Mouse (Mus musculus) layer of hippocampus, adult 11-12 months (tissue): ENCODE measurements at regions not wholly inside any gene's neighbourhood (a gene's known extent, or its start where the extent isn't known, plus 50 kb on each side); places are given as distances from the start of the nearest gene placed in this dataset.
"Not testable (repeated sequence)": the region's sequence is repeated elsewhere in the genome, so short reads cannot be mapped to it uniquely, and the experiment has no call there.

Experiments used
- DNase-seq: peaks from one replicate; pipeline ENCODE4 v3.0.0; 2022; ENCODE audit warnings: low spot score

GRCm38 (mm10) chr11:63211501-63211900, 82.7 kb downstream of the Pmp22 start:
- DNase-seq = no peak

DNA sequence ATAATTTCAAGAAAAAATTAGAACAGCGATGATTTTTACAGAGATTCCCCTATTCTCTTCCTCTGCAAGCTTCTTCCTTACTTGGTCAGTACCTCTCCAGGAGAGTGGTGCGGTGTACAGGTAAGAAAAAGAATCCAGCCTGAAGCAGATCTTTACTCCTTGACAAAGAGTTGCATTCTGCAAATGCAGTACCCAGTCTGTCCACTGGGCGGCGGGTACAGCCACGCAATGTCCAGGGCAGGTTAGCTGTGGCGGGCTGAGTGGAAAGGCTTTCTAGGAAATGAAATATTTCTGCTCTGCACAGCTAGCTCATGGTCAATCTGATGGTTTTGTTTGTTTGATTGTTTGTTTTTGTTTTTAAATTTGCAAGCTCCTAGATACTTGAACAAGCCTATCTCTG, 84.3 kb downstream of the Pmp22 start:
- peak; percentile 81 for DNase-seq

DNA sequence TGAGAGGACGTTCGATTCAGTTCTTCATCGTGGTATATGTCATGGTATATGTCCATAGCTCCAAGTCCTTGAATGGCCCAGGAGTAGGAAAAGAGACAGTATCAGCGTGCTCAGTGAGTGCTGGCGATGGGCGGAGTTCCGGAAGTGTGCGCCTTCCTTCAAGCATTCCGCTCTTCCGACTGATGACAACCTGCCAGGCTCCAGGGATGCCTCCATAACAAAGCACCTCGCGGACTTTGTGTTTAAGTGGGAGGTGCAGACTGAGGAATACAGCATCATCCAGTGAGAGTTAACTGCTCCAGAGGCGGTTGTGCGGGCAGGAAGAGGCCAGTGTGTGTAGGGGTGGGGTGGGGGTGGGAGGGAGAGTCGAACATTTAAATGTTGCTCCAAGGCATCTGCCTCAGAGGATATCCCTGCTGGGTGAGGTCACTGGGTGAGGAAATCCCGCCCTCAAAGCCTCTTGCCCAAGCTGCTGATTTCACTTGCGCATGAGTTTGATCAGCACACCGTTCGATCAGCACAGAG, 85.2 kb downstream of the Pmp22 start:
- DNase-seq = no peak

DNA sequence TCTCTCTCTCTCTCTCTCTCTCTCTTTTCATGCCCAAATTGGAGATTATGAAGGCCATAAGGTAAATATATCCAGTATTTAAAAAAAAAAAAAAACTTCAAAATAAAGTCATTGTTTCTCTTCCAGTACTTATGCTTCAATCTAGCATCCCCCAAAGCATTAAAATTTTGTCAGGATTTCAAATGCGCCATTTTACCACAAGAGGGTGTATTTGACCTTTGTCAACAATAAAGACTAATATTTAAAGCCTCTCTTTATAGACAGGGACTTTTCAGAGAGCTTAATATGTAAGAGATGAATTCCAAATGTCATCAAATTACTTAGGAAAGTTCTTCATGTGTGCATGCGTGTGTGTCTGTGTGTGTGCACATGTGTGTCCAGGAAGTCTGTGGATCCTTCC, 87.2 kb downstream of the Pmp22 start:
- no peak for DNase-seq

- no peak for DNase-seq
Observed at GRCm38 (mm10) chr11:63217049-63217448, 88.3 kb downstream of the Pmp22 start.

DNA sequence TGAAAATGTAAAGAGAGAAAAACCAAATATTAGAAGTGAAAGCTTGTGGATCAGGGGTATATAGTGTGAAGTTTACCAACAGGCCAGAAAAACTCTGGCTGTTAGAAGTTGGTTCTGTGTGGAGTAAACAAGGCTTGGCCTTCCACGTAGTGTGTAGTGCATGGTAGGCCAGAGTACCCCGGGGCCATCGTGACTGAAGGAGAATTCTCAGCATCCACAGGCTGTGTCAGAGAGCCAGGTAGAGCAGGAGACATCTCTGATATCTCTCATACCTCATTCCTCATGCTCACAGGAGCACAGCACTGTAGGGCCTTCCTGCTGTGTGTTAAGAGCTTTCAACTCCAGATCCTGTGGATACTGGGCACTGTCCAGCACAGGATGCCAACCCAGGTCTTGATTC, 97.7 kb downstream of the Pmp22 start:
- no peak for DNase-seq

DNA sequence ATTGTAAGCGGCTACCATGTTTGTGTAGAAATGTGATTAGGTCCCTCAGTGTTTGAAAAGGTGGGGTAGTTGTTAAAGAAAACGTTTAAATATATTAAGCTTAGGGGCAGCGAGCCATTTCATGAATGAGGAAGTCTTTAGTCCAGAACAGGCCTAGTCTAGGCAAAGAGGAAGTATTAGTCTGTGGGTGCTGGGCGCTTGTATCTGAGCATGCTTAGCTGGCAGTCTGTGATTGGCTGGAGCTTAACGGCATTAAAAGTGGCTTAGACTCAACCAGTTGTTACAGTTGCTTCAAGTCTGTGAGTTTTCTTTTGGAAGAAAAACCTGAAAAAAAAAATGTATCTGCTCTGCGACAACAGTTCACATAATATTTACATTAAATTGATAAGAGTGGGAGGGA, 102.0 kb downstream of the Pmp22 start:
- peak; percentile 7 for DNase-seq

- peak; percentile 11 for DNase-seq
Observed at GRCm38 (mm10) chr11:63233172-63233966, 104.6 kb downstream of the Pmp22 start.

GRCm38 (mm10) chr11:63234481-63234880, 105.7 kb downstream of the Pmp22 start:
- DNase-seq = no peak

GRCm38 (mm10) chr11:63238655-63239054, 109.9 kb downstream of the Pmp22 start:
- DNase-seq = no peak

DNA sequence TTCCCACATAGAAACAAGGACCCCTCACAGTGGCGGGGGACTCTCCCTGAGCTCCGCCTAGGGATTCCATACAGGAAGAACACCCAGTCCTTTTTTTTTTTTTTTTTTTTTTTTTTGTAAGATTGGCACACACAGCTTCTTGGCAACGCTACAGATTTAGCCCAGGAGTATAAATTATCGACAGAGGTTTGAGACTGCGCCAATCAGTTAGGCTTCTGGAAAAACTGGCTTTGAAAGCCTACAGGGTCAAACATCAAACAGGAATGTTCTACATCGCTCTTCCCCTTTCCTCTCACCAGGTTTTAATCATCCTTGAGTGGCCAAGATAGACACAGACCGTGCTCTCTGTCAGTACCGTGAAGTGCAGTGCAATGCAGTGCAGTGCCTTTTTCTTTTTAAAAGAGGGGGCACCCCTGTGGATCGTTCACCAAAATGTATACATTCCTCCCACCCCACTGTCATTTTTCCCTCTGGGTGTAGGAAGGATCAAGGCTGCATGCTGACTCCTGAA, 115.2 kb downstream of the Pmp22 start:
- DNase-seq = no peak

DNA sequence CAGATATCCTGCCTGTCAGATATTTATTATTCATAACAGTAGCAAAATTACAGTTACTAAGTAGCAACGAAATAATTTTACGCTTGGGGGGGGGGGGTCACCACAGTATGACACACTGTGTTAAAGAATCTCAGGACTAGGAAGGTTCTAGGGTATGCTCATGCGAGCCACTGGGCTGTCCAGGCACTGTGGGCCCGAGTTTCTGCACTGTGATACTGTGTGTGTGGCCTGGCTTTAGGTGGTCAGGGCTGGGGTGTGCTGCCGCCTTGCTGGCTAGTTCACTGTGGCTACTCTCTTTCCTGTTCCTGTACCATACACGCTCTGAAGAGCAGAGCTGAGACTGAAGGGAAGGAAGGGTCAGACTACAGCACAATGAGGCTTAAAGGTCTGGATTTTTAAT, 116.3 kb downstream of the Pmp22 start:
- no peak for DNase-seq

GRCm38 (mm10) chr11:63246052-63246661, 117.4 kb downstream of the Pmp22 start:
- no peak for DNase-seq

DNA sequence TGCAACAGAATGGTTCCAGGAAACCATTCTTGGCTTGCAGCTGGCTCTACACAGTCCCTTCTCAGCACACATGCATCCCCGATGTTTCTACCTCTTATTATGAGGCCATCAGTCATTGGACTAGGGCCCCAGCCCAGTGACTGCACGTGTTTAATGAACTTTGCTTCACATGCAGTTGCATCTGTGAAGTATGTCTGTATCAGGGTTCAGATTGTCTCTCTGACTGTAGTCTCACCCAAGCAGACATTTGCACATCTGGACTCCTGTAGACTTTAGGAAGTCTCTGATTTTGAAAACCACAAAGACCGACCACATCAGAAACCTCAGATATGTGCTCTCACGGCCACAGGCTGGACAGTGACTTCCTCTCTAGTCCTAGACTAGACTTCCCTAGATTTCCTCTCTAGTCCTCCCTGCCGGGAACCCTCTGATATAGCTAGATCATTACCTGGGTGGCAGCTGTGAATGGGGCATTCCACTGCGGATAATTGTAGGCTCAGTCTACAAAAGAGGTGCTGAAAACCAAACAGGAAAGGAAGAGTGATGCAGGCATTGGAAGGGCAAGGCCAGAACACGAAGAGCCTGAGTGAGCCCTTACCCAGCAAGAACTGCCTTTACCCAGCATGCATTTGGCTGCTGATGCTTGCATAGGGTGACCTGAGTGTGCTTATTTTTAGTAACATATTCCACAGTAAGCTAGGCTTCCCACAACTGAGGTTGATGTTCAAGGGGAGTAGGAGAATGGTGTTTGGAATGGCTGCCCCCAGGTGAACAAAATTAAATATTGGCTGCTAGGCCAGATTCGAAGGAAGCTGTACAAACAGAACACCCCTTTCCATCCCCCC, 123.5 kb downstream of the Pmp22 start:
- DNase-seq = no peak

DNA sequence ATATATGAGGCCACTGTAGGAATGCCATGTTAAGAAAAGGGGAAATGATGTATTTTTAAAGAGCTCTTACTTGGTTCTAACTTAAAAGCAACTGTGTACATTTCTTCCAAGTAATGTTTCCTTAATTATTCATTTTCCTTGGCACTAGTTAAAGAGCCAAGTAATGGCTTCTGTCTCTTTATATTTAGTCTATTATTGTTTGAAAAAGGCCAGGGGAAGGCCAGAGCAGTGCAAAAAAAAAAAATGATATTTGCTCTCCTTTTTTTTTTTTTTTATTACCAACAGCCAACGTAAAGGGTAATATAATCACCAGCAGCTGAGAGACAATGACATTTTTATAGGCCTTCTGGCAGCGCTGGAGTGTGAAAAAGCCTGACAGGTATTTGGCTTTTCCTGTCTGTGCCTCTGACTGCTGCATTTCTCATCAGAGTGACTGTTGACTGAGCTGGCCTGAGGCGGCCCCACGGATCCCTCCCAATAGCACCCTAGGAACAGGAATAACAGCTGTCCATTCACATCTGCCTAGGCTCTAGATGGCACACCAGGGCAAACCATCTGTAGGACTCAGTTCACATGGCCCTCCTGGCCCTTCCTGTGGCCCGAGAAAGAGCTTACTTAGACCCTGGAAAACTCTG, 124.3 kb downstream of the Pmp22 start:
- no peak for DNase-seq

DNA sequence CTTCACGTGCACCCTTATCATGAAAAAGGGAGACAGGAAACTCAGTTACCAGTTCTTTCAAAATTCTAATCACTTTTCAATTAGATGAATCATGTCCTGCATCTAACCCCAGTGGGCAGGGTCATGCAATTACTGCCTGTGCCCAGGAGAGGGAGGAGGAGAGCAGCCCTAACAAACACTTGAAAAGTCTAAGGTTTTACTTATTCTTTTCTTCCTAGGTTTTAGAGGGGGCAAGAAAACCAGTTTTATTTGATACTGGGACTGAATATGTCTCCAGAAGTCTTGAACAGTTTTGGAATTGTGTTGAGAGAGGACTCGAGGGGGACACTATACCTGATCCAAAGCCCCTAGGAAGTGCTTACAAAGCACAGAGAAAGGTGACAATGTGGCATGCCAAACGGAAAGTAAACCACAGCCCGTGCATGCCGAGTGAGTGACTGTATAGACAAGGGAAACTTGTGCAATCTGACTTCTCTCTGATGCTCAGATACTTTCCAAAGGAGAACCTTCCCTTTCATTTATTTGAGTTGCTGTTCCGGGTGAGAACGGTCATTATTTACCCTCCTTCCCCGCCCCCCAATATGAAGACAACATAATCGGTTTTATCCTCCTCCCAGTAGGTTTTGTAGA, 135.8 kb downstream of the Pmp22 start:
- no peak for DNase-seq

DNA sequence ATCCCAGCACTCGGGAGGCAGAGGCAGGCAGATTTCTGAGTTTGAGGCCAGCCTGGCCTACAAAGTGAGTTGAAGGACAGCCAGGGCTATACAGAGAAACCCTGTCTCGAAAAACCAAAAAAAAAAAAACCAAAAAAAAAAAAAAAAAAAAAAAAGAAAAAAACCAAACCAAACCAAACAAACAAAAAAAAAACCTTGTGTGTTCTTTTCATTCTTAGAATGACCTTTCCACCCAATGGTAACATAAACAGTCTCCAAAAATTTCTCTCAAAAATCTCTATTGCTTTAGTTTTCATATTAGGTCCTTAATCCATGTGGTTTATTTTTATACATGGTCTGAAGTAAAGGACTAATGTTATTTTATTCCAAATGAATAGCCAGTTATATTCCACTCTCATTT, 137.5 kb downstream of the Pmp22 start:
- DNase-seq = not testable (repeated sequence)

DNA sequence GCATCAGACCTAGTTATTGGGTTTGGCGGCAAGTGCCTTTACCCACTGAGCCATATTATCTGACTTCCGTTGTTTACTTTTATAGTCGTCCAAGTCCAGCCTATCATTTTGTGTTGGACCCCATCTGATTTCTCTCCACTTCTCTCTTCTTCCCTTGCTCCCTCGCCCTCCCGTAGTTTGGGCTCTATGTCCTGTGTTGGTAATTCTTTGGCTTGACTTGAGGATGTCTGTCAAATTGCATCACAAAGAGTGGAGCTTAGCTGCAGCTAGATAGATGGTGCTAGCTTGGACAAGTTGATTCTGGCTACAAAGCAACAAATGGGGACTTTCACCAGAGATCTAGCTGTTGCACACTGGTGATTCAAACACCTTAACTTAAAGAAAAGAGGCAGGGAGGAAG, 147.9 kb downstream of the Pmp22 start:
- no peak for DNase-seq

DNA sequence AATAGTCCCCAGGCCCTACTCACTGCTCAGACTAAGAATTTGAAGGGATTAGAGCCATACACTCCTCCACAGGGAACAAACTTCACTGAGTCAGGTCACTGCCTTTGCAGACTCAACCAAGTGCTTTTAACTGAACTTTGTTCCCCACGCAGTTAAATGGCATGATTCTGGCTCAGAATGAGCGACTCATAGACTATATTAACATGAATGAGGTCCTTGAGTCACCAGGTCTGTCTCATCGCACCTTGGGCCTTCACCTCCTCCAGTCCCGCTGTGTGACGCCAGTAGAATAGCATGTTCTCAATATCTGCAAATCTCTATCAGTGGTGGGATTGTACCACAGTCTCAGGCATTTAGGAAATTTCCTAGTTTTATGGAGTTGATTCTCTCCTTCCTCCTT, 153.1 kb downstream of the Pmp22 start:
- no peak for DNase-seq

DNA sequence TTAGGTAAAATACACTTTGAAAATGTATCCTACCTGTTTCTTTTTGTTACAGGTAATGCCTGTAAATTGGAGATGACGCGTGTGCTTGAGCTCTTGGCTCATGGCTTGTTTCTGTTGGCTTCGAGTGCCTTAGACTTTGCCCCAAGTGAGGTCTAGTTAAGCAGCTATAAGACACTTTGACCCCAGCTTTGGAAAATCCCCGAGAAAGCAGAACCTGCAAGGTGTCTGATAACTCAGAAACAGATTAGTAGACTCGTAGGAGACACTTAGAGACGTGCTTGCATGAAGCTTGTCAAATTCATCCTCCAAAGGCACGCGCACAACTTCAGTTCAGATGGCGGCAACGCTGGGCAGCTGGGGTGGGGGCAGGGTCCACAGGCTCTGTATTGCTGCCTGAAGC, 153.8 kb downstream of the Pmp22 start:
- no peak for DNase-seq

GRCm38 (mm10) chr11:63286026-63286425, 157.2 kb downstream of the Pmp22 start:
- DNase-seq = no peak

GRCm38 (mm10) chr11:63287766-63288165, 159.0 kb downstream of the Pmp22 start:
- no peak for DNase-seq
